Mouse (Mus musculus) erythroblast, adult 5-6 weeks (primary cell): ENCODE measurements around the gene Slc44a3. TPM values are rescaled to one million over a fixed set of nuclear protein-coding genes. Genes with fewer than 3 reads are reported as not detected.
"Not testable (repeated sequence)": the region's sequence is repeated elsewhere in the genome, so short reads cannot be mapped to it uniquely, and the experiment has no call there.

Experiments used
- ATAC-seq: replicated peaks from 2 replicates; pipeline ENCODE4 v1.8.0; 2016; ENCODE audit warnings: moderate number of reproducible peaks, mild to moderate bottlenecking, moderate TSS enrichment, inconsistent platforms; ENCODE audit not compliant: poor library complexity, low FRiP score, severe bottlenecking
- total RNA-seq, 2 experiments: library from RNA; stranded (forward) in 1 of 2; stranded (reverse) in 1 of 2; fragments of 150-400 nt in 1 of 2; fragments of 200-764, 138-1000 nt in 1 of 2; gene quantifications; 2 replicates each; pipeline versions ENCODE4 v1.2.3 to v1.2.4; 2015 to 2017; ENCODE audit warnings: low replicate concordance in 2 of 2

Slc44a3 gene
- total RNA-seq, 2 experiments from 2014 or later, result not detected

DNA sequence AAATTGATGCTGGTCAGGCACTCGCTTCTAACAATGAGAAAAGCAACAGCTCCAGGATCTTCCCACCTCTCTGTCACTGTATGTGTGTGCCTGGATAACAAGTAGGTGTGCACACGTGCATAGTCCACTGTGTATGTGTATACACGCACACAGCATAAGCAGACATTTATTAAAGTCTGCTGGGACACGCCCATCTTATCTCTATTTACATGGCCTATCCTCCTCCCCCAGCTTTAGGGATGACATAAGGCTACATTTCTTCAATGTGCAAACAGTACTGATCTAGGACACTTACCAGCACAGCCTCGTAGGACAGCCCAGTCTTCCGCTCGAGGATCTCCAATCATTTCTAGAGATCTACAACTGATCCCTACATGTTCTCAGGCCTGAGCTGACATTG lies 24.1 kb upstream of the Slc44a3 start:
- no peak for ATAC-seq

DNA sequence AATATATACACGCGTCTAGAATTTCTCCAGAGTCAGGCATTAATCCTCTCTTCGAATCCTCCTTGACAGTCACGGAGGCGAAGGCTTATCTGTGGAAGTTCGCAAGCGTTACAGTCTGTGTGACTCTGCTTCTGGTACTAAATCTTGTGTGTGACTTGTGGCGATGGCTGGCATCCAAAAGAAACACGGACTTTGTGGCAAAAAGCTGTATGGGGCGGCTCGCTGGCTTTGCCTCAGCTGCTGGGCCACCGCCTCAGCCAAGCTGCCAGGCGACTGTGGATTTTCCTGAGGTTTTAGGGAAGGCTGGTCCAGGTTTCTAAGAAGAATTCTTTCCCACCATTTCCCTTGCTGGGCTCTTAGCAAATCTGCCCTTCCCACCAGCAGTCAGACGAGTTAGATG lies 21.1 kb upstream of the Slc44a3 start:
- no peak for ATAC-seq

DNA sequence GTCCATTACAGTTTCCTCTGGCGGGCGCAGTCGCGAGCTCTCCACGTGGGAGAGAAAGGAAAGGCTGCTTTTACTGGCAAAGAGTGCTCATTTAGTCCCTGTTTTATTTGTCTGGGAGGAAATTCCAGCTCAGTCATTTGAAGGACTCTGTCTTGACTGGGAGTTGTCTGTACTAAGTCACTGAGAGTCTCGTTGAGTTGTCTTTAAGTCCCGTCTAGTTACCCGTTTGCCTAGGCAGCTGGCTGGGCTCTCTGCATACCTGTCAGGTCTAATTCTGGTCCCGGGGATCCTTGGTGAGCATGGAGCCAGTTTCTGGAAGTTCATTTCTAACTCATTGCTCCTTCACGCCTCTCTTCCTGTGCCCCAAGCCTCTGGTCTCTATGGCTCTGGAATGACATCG lies 20.5 kb upstream of the Slc44a3 start:
- no peak for ATAC-seq

DNA sequence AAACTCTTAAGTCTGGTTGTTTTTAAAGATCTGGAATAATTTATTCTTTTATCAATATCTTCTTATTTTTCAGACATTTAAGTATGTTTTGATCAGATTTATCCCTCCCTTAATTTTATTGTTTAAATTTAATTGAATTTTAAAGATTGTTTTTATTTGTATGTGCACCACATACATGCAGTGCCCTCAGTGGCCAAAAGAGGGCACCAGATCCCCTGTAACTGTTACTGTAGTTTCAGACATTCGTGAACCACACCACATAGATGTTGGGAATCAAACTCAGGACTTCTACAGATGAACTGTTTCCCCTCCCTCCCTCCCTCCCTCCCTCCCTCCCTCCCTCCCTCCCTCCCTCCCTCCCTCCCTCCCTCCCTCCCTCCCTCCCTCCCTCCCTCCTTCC lies 18.2 kb upstream of the Slc44a3 start:
- ATAC-seq, result no peak

DNA sequence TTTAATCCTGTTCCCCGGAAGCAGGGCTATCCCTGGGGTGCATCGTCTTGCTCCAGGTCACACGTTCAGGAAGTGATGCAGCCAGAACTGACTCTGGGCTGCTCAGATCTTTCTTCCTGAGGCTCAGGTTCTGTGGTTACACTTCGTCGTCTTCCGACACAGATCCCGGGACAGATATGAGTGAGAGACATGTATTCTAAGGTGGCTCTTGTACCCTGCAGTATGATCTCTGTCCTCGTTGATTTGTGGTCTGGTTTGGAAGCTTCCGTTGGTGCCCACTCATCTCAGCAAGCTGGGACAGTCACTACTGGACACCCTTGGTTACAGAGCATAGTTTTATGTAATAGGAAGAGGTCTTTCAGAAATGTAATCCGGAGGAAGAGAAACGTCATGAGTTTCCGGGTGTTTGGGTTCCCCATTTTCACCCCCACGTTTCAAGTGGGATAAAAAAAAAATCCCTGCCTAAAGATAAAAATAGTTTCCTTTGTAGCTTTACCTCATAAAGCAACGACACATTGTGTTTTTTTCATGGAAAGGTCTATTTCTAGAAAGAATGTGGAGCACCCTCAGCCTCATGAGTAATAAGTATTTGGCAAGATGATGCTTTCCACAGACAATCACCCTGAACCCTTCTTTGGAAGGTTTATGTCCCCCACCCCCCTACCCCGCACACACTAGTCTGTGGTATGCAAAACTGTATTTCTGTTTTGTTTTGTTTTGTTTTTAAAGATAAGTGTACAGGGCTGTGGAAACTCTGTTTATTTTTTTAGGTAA lies 15.8 kb upstream of the Slc44a3 start:
- ATAC-seq, result no peak

DNA sequence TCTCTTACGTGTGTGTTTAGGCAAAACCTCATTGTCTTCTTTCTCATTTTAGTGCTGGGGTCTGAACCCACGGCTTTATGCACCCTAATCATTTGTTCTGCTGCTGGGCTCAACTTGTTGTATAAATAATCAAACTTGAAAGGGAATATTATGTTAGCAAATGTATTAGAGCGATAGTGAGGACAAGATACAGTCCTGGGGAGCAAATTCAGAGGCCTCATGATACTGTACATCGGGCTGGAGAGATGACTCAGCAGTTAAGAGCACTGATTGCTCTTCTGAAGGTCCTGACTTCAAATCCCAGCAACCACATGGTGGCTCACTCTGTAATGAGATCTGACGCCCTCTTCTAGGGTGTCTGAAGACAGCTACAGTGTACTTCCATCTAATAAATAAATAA lies 8.4 kb upstream of the Slc44a3 start:
- ATAC-seq, result no peak

DNA sequence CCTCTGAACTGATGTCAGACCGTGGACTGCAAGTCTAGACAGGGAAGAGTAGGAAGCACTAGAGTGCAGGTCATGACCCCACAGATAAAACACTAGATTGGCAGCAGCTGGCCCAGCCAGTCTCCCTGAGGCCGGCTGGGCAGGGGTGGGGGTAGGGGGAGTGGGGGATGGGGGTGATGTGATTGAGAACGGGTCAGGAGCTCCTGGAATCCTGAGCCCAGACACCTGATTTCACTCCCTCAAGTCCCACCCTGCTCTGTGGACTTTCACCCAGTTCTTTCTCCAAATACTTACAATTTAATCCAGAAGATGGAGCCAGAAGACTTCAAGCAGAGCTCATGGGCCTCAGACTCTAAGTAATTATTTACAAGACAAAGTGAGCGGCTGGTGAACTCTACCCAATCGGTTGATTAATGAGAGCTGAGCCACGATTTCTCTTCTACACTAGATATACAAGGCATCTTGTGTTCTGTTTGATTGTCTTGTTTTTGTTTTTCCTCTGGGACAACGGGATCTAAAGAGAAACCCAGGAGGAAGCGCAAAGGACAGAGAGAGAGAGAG lies 7.7 kb upstream of the Slc44a3 start:
- no peak for ATAC-seq

DNA sequence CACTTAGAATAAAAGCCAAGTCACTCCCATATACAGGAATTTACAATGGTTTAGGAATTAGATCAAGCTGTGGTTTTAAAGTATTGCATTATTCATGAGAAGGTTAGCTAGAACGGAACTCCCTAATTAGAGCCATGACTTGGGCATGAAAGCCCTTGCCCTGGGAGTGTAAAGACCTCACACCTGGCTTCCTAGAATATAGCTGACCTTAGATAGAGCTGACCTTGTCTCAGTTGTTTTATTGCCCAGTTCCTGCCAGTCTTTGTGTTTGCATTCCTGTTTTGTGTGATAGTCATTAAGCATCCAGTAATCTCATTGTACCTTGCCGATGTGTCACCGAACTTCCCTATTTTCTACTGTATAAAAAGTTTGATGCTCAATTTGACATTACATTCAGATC lies 6.6 kb upstream of the Slc44a3 start:
- not testable (repeated sequence) for ATAC-seq

DNA sequence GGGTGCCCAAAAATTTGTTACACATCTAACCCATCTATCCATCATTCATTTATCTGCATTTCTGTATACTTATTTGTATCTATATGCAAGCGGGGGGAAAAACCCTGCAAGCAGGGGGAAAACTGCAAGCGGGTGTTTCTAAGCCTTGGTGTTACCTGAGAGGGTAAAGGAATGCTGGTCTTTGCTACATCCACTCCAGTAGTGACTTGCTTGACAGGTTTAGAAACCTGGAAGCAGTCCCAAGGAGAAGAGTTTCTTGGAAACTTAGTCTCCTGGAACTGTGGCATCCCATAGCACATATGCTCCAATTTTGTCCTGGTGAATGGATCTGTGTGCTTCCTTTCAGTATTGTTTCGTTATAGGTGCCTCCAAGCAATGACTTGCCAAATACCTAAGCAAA lies 5.8 kb upstream of the Slc44a3 start:
- no peak for ATAC-seq

DNA sequence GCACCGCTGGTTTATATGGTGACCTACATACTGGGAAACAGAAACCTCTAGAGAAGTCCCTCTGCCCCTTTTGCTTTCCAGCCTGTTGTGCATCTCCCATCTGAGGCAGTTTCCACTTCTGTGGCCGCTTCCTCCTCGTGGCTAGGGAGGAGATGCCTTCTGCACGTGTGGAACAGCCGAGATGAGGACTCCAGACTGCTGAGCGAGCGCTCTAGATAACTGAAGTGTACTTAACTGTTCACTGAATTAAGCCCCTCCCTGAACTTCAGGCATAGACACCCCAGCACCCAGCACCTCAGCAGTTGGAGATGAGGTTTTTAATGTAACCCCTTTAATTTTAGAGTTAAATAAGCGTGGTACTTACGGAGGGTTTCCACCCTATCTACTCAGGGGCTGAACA lies 4.6 kb upstream of the Slc44a3 start:
- ATAC-seq, result no peak

DNA sequence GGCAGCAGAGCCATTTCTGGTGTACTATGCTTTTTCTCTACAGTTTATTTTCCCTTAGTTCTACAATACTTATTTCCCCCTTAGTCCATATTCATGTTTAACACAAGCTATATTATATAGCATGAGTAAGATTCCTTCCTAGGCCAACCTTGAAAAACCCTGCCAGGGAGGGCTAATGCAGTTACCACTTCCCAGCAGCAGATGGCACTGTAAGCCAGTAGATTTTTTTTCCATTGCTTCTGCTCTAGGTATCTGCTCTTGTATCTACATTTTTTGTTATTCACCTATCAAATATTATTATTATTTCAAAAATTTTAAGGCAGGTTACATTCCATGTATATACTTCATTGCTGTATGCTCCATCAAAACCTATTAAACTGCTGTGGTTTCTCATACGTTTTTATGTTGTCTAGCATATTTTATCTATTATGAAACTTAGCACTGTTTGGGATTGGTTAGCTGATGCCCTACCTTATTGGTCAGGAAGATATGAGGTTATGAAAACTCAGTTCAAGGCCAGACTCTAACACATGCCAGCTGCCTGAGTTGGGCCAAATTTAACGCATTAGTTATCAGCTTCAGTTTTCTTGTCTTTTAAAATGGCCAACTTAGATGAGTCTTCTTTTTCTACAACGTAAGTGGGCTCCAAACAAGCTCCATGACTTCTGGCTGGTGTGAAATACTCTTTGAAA lies 3.8 kb upstream of the Slc44a3 start:
- ATAC-seq, result no peak

DNA sequence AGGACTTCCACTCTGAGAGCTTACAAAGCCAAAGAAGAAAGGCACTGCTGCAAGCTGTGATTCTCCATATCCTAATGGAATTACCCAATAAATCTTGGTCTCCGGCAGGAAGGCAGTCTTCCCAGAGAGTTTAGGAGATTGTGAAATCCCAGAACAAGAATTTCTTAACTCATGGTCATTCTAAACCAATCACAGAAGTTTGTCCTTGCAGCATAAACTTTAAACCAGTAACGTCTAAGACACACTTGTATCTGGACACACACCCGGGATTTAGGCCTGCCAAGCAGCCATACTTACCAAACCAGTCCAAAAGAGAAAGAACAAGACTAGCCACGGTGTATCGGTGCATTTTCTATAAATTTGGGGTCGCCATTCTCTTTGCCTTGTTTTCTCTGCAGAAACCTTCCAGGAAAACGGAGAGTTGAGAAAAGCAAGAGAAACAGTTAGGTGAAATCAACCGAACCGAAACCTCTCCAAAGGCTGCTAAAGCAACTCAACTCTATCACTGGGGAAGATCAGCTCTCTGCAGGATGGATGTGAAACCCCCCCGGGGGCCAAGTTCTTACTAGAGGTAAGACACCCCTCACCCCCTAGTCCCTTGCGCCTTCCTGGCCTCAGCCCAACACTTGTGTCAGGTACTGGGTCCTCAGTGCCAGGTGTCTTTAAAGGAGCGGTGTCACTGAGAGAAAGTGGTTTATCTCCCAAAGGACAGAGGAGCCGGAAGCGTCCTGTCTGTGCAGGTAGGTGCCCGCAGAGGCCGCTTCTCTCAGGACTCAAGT lies 645 bp downstream of the Slc44a3 start:
- ATAC-seq, result no peak

DNA sequence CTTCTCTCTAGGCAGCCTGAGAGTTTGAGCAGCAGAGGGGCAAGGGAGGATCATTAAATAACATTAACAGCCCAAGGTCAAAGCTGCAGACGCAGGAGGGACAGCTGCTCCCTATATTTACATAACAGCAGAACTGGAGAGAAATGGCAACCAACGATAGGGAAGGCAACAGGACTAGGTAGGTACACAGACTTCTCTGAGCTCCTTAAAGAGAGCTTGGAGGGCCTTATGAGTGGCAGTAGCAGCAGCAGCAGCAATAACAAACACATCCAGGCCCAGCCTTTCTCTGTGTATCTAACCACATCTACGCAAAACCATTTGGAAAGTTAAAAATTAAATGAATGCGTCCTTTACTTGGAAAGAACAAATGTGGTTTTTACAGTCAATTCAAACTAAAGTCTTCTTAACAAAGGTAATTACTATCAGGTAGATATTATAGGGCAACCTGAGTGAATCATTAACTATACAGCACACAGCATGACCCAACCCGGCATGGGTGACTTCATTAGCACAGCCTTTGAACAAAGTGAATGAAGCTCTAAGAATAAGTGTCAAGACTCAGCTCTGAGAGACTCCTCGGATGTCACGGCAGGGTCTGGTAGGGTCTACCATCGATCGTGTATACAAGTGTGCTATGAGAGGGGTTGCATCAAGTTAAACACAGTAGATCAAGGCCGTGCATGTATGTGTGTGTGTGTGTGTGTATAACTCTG lies 1.5 kb downstream of the Slc44a3 start:
- no peak for ATAC-seq

DNA sequence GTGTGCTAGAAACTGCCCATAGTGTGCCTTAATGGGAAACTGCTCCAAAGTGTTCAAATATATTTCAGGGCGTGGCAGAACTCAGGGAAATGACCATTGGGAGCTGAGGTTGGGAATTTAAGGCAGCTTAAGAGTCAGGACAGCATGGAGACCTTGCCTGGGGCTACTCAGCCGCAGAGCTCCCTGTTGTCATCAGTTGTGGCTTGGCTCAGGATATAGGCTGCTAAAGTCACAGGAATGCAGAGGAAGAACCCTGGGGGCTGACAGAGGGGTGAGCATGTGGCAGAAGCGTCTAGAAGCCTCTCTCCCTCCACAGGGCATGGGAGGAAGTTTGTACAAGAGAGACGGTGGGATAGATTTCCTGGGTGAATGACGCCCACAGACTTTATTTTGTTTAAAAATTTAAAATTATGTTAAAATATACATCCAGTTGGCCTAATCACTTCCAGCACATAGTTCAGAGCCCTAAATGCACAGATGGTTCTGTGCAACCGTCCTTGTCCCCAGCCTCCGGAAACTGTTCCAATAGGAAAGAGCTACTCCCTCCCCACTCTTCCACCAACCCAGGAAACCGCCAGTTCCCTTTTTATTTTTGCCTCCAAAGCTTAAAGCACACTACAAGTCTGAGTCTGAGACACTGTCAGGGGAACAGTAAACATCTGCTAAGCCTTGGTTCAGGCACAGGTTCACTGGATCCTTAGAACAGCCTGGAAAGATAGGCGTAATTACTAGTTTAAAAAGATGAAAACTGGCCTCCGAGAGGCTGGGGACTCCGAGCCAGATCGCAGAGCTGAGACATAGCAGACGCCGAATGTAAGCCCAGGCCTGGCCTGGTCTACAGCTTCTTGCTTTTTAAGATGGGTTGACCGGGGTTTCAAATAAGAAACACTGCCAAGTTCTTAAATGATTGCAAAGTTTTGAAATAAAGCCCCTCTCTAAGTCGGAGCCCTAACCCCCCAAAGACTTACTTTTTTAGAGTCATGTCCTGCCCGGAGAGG lies 5.8 kb downstream of the Slc44a3 start:
- no peak for ATAC-seq

DNA sequence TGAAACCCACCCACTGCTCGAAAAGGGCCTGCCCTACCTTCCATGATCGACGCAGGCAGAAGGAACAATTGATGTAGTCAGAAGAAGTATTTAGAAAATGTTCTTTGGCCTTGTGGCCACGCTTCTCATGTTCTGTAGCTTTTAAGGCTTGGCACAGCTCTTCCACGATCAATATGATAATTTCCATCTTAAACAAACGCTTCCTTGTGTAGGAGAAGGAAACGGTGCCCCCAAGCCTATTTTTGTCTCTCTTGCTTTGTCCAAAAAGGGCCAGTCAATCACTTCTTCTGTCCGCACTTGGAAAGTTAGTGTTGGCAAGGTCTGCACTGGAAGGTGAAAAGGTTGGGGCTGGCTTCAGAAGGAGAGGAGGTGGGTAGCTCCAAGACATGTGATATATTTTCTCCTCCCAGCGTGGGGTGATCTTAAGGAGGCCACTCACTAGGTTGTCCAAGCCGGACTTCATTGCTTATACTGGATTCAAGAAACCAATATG lies 10.5 kb downstream of the Slc44a3 start:
- no peak for ATAC-seq

DNA sequence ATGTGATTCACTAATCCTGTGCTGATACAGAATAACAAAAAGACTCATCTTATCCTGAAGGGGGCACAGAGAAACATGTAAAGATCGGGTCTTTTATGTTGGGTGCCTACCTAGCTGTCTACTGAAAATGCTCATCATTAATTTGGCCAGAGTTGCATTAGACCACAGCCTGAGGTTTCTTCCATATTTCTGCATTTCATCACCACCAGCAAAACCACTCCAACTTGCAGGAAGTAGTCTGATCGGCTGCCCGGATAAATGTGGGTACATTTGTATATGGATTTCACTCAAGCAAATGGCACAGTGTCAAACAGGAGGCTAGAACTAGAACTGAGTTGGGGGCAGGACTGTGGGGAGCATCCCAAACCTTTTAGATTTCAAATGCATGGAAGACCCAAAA lies 11.1 kb downstream of the Slc44a3 start:
- no peak for ATAC-seq

DNA sequence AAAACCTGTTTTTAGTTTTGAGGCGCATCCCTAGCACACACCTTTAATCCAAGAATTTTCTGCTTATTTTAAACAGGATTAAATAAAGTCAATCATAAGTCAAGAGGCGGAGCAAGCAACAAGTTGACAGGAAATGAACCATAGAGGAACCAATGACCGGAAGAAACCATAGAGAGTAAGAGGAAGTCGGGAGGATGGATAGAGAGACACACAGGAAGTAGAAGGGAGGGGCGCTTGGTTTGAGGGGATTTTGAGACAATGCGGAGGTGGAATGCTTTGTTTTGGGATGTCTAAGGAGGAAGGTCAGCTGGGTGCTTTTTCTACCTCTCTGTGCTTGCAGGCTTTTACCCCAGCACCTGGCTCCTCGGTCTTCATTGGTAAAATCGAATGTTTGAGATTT lies 15.2 kb downstream of the Slc44a3 start:
- no peak for ATAC-seq

DNA sequence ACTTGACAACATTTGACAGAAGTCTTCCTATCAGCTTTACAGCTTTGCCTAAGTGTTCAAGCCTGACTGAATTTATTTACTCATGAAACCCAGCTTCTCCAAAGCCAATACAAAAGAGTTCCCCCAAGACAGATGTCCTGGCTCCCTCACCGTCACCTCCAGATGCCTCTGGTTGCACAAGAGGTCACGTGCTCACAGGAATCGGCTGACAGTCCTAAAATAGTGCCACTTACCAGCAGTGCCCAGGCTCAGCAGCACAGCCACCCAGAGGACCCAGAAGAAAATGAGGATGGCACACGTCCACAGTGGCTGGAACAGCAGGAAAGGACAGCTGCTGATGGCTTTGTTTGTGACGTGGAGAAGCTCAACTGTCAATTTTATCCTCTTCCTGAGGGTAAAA lies 23.1 kb downstream of the Slc44a3 start:
- ATAC-seq, result no peak

DNA sequence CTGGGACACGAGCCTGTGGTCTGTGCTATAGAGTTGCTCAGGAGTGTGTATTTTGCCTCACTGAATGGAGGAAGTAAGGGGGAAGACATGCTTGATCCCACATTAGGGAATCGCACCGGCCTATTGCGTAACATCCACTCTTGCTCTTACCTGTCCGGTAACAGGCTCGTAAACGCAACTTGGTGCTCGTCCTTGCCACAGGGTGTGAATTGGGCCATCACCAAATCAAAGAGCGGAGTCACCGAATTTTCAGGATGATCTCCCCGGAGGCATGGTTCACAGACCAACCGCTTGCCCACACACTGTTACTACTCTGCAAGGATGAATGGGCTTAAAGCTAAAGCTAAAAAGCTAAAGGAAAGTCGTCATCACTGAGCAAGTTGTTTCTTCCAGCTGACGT lies 24.5 kb downstream of the Slc44a3 start:
- ATAC-seq, result no peak
